In the genomic region with DNA sequence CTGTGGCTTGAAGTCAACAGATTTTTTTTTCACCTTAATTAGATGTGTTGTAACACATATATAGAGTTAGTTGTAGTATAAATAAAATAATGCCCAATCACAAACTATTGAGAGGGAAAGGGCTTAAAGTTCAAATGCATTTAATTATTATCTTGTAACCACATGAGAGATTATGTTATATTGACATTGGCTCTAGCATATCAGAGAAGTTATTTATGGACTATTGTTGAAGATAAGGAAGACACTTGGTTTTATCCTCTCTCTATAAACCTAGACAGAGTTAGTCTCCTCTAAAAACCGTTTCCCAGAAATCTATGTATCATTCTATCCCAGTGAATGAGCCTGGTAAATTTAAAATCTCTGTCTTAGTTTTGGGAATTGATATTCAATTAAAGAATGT, we compare ENCODE assay signal across 27 mouse cellular contexts.
"Had no signal": no experiment of that assay in that cellular context is flagged by ENCODE, and none has a peak within 500 bp of the region (broad histone marks: within the 10 kb centered on the region; RNA-seq: fewer than 3 reads in every experiment).

No protein-coding gene starts in this region.

- H3K4me3 ChIP-seq: limb, embryonic 10.5 days; limb, embryonic 12.5 days; limb, embryonic 13.5 days; limb, embryonic 15.5 days; liver, embryonic 12.5 days; liver, embryonic 13.5 days; liver, embryonic 15.5 days; lung, embryonic 15.5 days; megakaryocyte, embryonic 14.5 days; midbrain, embryonic 10.5 days; midbrain, embryonic 12.5 days; midbrain, embryonic 13.5 days; midbrain, embryonic 15.5 days; myocyte; neural tube, embryonic 12.5 days had no signal

- H3K36me3 ChIP-seq: limb, embryonic 10.5 days; limb, embryonic 12.5 days; limb, embryonic 13.5 days; limb, embryonic 15.5 days; liver, embryonic 12.5 days; liver, embryonic 13.5 days; liver, embryonic 15.5 days; lung, embryonic 15.5 days; midbrain, embryonic 10.5 days; midbrain, embryonic 12.5 days; midbrain, embryonic 13.5 days; midbrain, embryonic 15.5 days; neural tube, embryonic 12.5 days had no signal

- H3K9ac ChIP-seq: limb, embryonic 12.5 days; limb, embryonic 13.5 days; limb, embryonic 15.5 days; liver, embryonic 12.5 days; liver, embryonic 13.5 days; liver, embryonic 14.5 days; liver, embryonic 15.5 days; liver, postnatal 0 days; lung, embryonic 14.5 days; lung, embryonic 15.5 days; midbrain, embryonic 12.5 days; midbrain, embryonic 13.5 days; midbrain, embryonic 15.5 days; neural tube, embryonic 12.5 days had no signal

- DNase-seq: left cerebral cortex, postnatal 4 days; liver; liver, embryonic 13.5 days; liver, postnatal 0 days; lung, adult 18-20 months; lung, embryonic 14.5 days; lung, postnatal 10 days; lung, postnatal 14 days; lung, postnatal 36 days; lung, postnatal 4 days; midbrain, embryonic 14.5 days had no signal

- H3K9me3 ChIP-seq: limb, embryonic 10.5 days; limb, embryonic 12.5 days; limb, embryonic 13.5 days; limb, embryonic 15.5 days; liver, embryonic 12.5 days; liver, embryonic 13.5 days; liver, embryonic 15.5 days; lung, embryonic 15.5 days; megakaryocyte, embryonic 14.5 days; midbrain, embryonic 10.5 days; midbrain, embryonic 12.5 days; midbrain, embryonic 13.5 days; midbrain, embryonic 15.5 days; neural tube, embryonic 12.5 days had no signal

- H3K27ac ChIP-seq: limb, embryonic 10.5 days; limb, embryonic 12.5 days; limb, embryonic 13.5 days; limb, embryonic 15.5 days; liver, embryonic 12.5 days; liver, embryonic 13.5 days; liver, embryonic 14.5 days; liver, embryonic 15.5 days; lung, embryonic 15.5 days; macrophage; midbrain, embryonic 10.5 days; midbrain, embryonic 12.5 days; midbrain, embryonic 13.5 days; midbrain, embryonic 15.5 days; neural tube, embryonic 12.5 days had no signal

- H3K27me3 ChIP-seq: limb, embryonic 12.5 days; limb, embryonic 13.5 days; limb, embryonic 15.5 days; liver, embryonic 12.5 days; liver, embryonic 13.5 days; liver, embryonic 15.5 days; lung, embryonic 15.5 days; megakaryocyte, embryonic 14.5 days; midbrain, embryonic 13.5 days; midbrain, embryonic 15.5 days; neural tube, embryonic 12.5 days had no signal

- H3K4me1 ChIP-seq: limb, embryonic 13.5 days; limb, embryonic 15.5 days; lung, embryonic 15.5 days; neural tube, embryonic 12.5 days had no signal
